Mouse (Mus musculus): ENCODE measurements at regions not wholly inside any gene's neighbourhood (a gene's known extent, or its start where the extent isn't known, plus 50 kb on each side); places are given as distances from the start of the nearest gene placed in this dataset.

GRCm38 (mm10) chr4:7142781-7143180 lies 1096.1 kb downstream of the Car8 start:
- no peak for DNase-seq (ENCODE audit: low spot score in 2 of 2)

GRCm38 (mm10) chr4:7112159-7112558 lies 1126.7 kb downstream of the Car8 start:
- DNase-seq (ENCODE audit: low spot score in 2 of 2) = no peak

- no peak for DNase-seq (ENCODE audit: low spot score in 2 of 2)
Measured at GRCm38 (mm10) chr4:7092957-7093356, 1145.9 kb downstream of the Car8 start.

GRCm38 (mm10) chr4:7091201-7091814 lies 1147.5 kb downstream of the Car8 start:
- DNase-seq (ENCODE audit: low spot score in 2 of 2) = no peak

Data from spleen, postnatal 36 days (tissue).